Mouse (Mus musculus) lung, postnatal 0 days (tissue): ENCODE data around the gene Id1.

Source experiments
- CTCF ChIP-seq: IDR thresholded peaks from 2 replicates; pipeline ENCODE4 v1.5.1; 2016; ENCODE audit warnings: antibody characterized with exemption, mild to moderate bottlenecking
- EP300 ChIP-seq: IDR thresholded peaks from 2 replicates; pipeline ENCODE4 v1.6.1; 2016; ENCODE audit warnings: antibody characterized with exemption, mild to moderate bottlenecking, control low read depth

DNA sequence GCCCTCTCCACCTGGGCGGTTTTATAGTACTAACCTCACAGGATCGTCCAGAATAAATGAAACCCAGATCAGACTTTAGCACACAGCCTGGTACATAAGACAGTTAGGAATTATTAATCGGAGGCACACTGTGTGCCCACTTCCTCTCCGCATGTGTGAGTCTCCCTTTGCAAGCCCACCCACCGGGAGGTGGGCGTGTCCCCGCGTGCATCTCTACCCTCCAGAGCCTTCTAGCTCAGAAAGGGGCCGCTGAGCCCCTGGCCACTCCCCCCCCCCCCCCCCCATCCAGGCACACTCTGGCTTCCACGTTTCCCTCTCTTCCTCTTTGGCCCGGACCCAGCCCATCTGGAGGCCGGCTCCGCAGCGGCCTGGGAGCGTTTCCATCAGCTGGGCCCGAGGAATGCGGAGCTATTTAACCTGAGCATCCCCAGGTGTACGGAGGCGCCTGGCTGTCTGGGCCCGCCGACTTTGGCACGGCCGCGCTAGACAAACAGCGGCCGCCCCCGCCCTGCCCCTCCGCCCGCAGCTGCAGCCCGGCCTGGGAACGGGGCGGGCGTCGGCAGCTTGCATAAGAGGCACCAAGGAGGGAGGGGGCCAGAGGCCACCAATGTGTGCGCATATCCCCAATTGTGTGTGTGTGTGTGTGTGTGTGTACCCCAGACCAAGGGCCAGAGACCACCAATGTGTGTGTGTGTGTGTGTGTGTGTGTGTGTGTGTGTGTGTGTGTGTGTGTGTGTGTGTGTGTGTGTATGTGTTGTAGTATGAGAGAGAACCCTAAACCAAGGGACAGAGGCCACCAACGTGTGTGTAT is 3.2 kb downstream of the Id1 start:
- TF ChIP-seq CTCF (no peak), EP300 (no peak)
